Mouse (Mus musculus) stomach, postnatal 0 days (tissue): ENCODE measurements around the gene Fstl1. TPM values are rescaled to one million over a fixed set of nuclear protein-coding genes. Genes with fewer than 3 reads are reported as not detected.

Source experiments
- ATAC-seq: fragments of 200-750 bp; cut with Nextera tagmentation; 2 replicates; pipeline ENCODE4 v1.8.0; 2017; ENCODE audit not compliant: low FRiP score, low TSS enrichment
- DNase-seq: peaks from one replicate; pipeline ENCODE4 v3.0.0-alpha.2; 2016; ENCODE audit warnings: low spot score
- H3K27ac ChIP-seq: fragments of 300-500 bp; sonication (generic); replicated peaks from 2 replicates; pipeline ENCODE4 v1.5.1; 2014; ENCODE audit warnings: mild to moderate bottlenecking, control low read depth
- H3K27me3 ChIP-seq: fragments of 300-500 bp; sonication (generic); 2 replicates; pipeline ENCODE4 v1.6.1; 2014; ENCODE audit warnings: low read length; ENCODE audit not compliant: control insufficient read depth, insufficient read depth
- H3K36me3 ChIP-seq: fragments of 300-500 bp; sonication (generic); 2 replicates; pipeline ENCODE4 v1.6.1; 2014; ENCODE audit warnings: low read length, mixed read lengths; ENCODE audit not compliant: control insufficient read depth, insufficient read depth
- H3K4me1 ChIP-seq: fragments of 300-500 bp; sonication (generic); replicated peaks from 2 replicates; pipeline ENCODE4 v1.6.1; 2014; ENCODE audit warnings: antibody characterized with exemption; ENCODE audit not compliant: control insufficient read depth, insufficient read depth
- H3K4me2 ChIP-seq: fragments of 300-500 bp; sonication (generic); replicated peaks from 2 replicates; pipeline ENCODE4 v1.6.1; 2014; ENCODE audit warnings: low read depth, mild to moderate bottlenecking, control low read depth, moderate library complexity
- H3K4me3 ChIP-seq: fragments of 300-500 bp; sonication (generic); 2 replicates; pipeline ENCODE4 v1.5.1; 2014; ENCODE audit warnings: low read depth, low read length, control low read depth
- H3K9ac ChIP-seq: fragments of 300-500 bp; sonication (generic); 2 replicates; pipeline ENCODE4 v1.6.1; 2014; ENCODE audit warnings: mild to moderate bottlenecking, low read length, control low read depth, mixed read lengths
- H3K9me3 ChIP-seq: fragments of 300-500 bp; sonication (generic); 2 replicates; pipeline ENCODE4 v1.6.1; 2016; ENCODE audit warnings: low read length; ENCODE audit not compliant: control insufficient read depth
- CTCF ChIP-seq: IDR thresholded peaks from 2 replicates; pipeline ENCODE4 v1.5.1; 2016; ENCODE audit warnings: antibody characterized with exemption, low read depth, mild to moderate bottlenecking, moderate library complexity
- EP300 ChIP-seq: optimal IDR thresholded peaks from 2 replicates; pipeline ENCODE3; 2016; ENCODE audit warnings: antibody characterized with exemption
- WGBS: fragments of 180-500 bp; shearing (Covaris S2); extraction: QIAGEN DNeasy Blood & Tissue Kit; methylation state at CpG from one replicate; pipeline ENCODE4 v1.1.7; 2014; 5-methylcytosine and 5-hydroxymethylcytosine counted together
- polyA plus RNA-seq: library from polyadenylated mRNA; unstranded; fragments of >200 nt; fragmentation: Nextera tagmentation; extraction: Ambion mirVana; gene quantifications from 2 replicates; pipeline ENCODE4 v1.2.1, GENCODE M21; 2015

Fstl1 gene
- polyA plus RNA-seq, 1 experiment from 2014 or later = 254 TPM

GRCm38 (mm10) chr16:37856327-37856726, 79.7 kb downstream of the Fstl1 start:
- H3K27me3 ChIP-seq = no peaks in the 10 kb centered on the region
- H3K9me3 ChIP-seq = no peaks in the 10 kb centered on the region
- no peak overlapping the region for H3K4me3 ChIP-seq
- H3K27ac ChIP-seq = no peak overlapping the region
- DNase-seq = no peak
- no peaks in the 10 kb centered on the region for H3K4me1 ChIP-seq
- H3K9ac ChIP-seq = no peak overlapping the region
- TF ChIP-seq EP300 (no peak), CTCF (no peak)
- 36% methylated on average over 3 of the region's 3 CpGs for WGBS
- H3K4me2 ChIP-seq = no peak overlapping the region
- no peaks in the 10 kb centered on the region for H3K36me3 ChIP-seq
- ATAC-seq = peak; percentile 43; the same call in 1 of the 2 replicates

DNA sequence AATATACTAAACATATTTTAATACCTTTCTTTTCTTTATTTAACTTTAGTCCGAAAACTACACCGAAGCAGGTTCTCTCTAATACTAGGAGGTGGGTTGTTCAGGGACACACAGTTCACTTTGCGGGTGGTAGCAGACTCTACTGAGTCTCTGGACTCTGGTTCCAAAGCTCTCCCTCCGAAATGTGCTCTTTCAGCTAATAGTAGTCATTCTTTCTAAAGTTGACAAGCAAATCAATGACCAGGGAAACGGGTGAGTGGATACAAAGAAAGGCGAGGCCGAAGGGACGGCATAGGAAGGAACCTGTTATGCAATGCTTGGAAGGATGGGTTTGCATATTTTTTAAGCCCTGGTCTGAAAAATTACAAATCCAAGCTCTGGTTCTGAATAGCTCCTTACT, 80.8 kb downstream of the Fstl1 start:
- no peaks in the 10 kb centered on the region for H3K36me3 ChIP-seq
- H3K4me1 ChIP-seq = no peaks in the 10 kb centered on the region
- no peaks in the 10 kb centered on the region for H3K27me3 ChIP-seq
- no peak overlapping the region for H3K4me3 ChIP-seq
- WGBS = 66% methylated on average over 8 of the region's 8 CpGs
- DNase-seq (no peak), ATAC-seq (no peak)
- no peak overlapping the region for H3K9ac ChIP-seq
- no peaks in the 10 kb centered on the region for H3K9me3 ChIP-seq
- TF ChIP-seq CTCF = no peak
- no peak overlapping the region for H3K4me2 ChIP-seq
- no peak overlapping the region for H3K27ac ChIP-seq

- H3K9ac ChIP-seq = no peak overlapping the region
- no peak overlapping the region for H3K27ac ChIP-seq
- TF ChIP-seq CTCF = no peak
- no peak for TF ChIP-seq EP300
- whole genome bisulfite sequencing = 86% methylated on average over 7 of the region's 7 CpGs
- H3K4me1 ChIP-seq = no peaks in the 10 kb centered on the region
- H3K36me3 ChIP-seq = no peaks in the 10 kb centered on the region
- H3K4me3 ChIP-seq = no peak overlapping the region
- H3K9me3 ChIP-seq = no peaks in the 10 kb centered on the region
- no peak overlapping the region for H3K4me2 ChIP-seq
- DNase-seq = no peak
- no peaks in the 10 kb centered on the region for H3K27me3 ChIP-seq
- ATAC-seq = no peak
Observed at GRCm38 (mm10) chr16:37860213-37860612, 83.5 kb downstream of the Fstl1 start.

GRCm38 (mm10) chr16:37861029-37861428, 84.4 kb downstream of the Fstl1 start, which contains the start of gene Gm36028:
Gm36028 (minus strand) TSS chr16:37861146.
- ATAC-seq = no peak
- Histone ChIP-seq H3K27ac (no peak within 1 kb of the TSS), H3K4me1 (no peaks in the 10 kb centered on the region), H3K4me3 (no peak within 1 kb of the TSS), H3K36me3 (no peaks in the 10 kb centered on the region), H3K9me3 (no peaks in the 10 kb centered on the region), H3K4me2 (no peak within 1 kb of the TSS), H3K9ac (no peak within 1 kb of the TSS), H3K27me3 (no peaks in the 10 kb centered on the region)
- 66% methylated on average over 7 of the region's 7 CpGs for WGBS
- no peak for TF ChIP-seq CTCF
- TF ChIP-seq EP300 = no peak
- DNase-seq = no peak

GRCm38 (mm10) chr16:37863876-37864275, 87.2 kb downstream of the Fstl1 start:
- H3K36me3 ChIP-seq = no peaks in the 10 kb centered on the region
- no peak overlapping the region for H3K27ac ChIP-seq
- no peak overlapping the region for H3K4me3 ChIP-seq
- TF ChIP-seq EP300 (no peak), CTCF (no peak)
- H3K9me3 ChIP-seq = no peaks in the 10 kb centered on the region
- WGBS = 78% methylated on average over 3 of the region's 3 CpGs
- ATAC-seq (no peak), DNase-seq (no peak)
- H3K4me2 ChIP-seq = no peak overlapping the region
- H3K4me1 ChIP-seq = no peaks in the 10 kb centered on the region
- no peaks in the 10 kb centered on the region for H3K27me3 ChIP-seq
- no peak overlapping the region for H3K9ac ChIP-seq

- peaks cover 3% of the 10 kb centered on the region; the same call in 1 of the 2 replicates for H3K4me1 ChIP-seq
- TF ChIP-seq EP300 (no peak), CTCF (no peak)
- no peak overlapping the region for H3K4me2 ChIP-seq
- no peak for DNase-seq
- no peak overlapping the region for H3K27ac ChIP-seq
- H3K9me3 ChIP-seq = no peaks in the 10 kb centered on the region
- no peak for ATAC-seq
- 75% methylated on average over 9 of the region's 9 CpGs for WGBS
- H3K36me3 ChIP-seq = no peaks in the 10 kb centered on the region
- no peak overlapping the region for H3K9ac ChIP-seq
- no peak overlapping the region for H3K4me3 ChIP-seq
- no peaks in the 10 kb centered on the region for H3K27me3 ChIP-seq
Observed at GRCm38 (mm10) chr16:37865841-37866240, 89.2 kb downstream of the Fstl1 start.
